Mouse (Mus musculus): ENCODE measurements at regions not wholly inside any gene's neighbourhood (a gene's known extent, or its start where the extent isn't known, plus 50 kb on each side); places are given as distances from the start of the nearest gene placed in this dataset.

GRCm38 (mm10) chr7:75063816-75064215 is 245.2 kb downstream of the Sv2b start:
- no peak overlapping the region for H3K27ac ChIP-seq
- no peak overlapping the region for H3K4me3 ChIP-seq (replicated peaks)
- ATAC-seq (replicated peaks; ENCODE audit: low FRiP score): no peak
- H3K9me3 ChIP-seq (replicated peaks): no peaks in the 10 kb centered on the region
- H3K4me2 ChIP-seq: no peak overlapping the region
- H3K9ac ChIP-seq: no peak overlapping the region
- WGBS: 80% methylated on average over 2 of the region's 2 CpGs
- H3K27me3 ChIP-seq: no peaks in the 10 kb centered on the region
- no peaks in the 10 kb centered on the region for H3K4me1 ChIP-seq
- no peaks in the 10 kb centered on the region for H3K36me3 ChIP-seq

DNA sequence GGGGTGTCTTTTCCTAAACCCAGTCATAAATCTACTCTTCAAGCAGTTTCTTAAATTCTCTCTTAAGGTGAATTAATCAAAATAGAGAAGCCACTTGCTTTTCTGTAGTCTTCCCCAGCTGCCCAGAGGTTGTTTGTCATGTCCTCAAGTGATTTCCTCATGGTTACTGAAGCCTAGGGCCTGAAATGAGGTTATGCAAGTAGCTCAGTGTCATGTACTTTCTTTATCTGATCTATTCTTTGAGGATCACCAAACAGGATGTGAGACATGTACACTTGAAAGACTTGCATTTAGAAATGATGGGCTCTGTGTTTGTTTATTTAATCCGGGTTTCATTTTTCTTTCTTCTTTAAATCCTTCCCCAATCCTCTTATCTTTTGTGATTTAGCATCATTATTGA is 258.8 kb downstream of the Sv2b start:
- Histone ChIP-seq H3K9ac (no peak overlapping the region), H3K4me2 (no peak overlapping the region), H3K27ac (0 out of 2 replicates have a peak overlapping the region, but pooled peaks have one; percentile 18), H3K4me1 (peaks cover 3% of the 10 kb centered on the region; the same call in 1 of the 2 replicates), H3K4me3 (replicated peaks) (no peak overlapping the region), H3K36me3 (no peaks in the 10 kb centered on the region), H3K9me3 (replicated peaks) (no peaks in the 10 kb centered on the region), H3K27me3 (no peaks in the 10 kb centered on the region)
- ATAC-seq (replicated peaks; ENCODE audit: low FRiP score): no peak
- WGBS: 56% methylated on average over 1 of the region's 1 CpGs

- no peak overlapping the region for H3K4me2 ChIP-seq
- no peaks in the 10 kb centered on the region for H3K36me3 ChIP-seq
- WGBS: 51% methylated on average over 5 of the region's 5 CpGs
- no peak overlapping the region for H3K9ac ChIP-seq
- H3K27me3 ChIP-seq: no peaks in the 10 kb centered on the region
- peaks cover 3% of the 10 kb centered on the region; the same call in 1 of the 2 replicates for H3K4me1 ChIP-seq
- H3K9me3 ChIP-seq (replicated peaks): no peaks in the 10 kb centered on the region
- peak; percentile 60; the same call in 1 of the 2 replicates for ATAC-seq (replicated peaks; ENCODE audit: low FRiP score)
- no peak overlapping the region for H3K27ac ChIP-seq
- H3K4me3 ChIP-seq (replicated peaks): no peak overlapping the region
These were observed 259.3 kb downstream of the Sv2b start for GRCm38 (mm10) chr7:75049751-75050150.

DNA sequence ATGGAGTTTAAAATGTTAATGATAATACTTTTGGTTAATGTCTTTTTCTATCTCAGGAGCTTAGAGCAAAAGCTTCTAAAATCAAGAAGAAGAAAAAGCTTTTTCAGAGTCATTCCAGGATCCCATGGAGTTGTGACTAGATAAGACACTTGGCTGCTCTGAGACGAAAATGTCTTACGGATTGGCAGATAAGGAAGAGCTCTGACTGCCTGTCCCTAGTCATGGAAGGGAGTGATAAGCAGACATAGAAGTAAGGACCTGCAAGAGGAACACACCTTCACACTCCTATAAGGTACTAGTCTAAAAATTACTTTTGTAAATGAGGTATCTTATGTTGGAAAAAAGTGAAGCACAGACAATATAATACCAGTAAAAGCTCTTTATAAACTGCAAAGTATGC is 260.2 kb downstream of the Sv2b start:
- no peaks in the 10 kb centered on the region for H3K9me3 ChIP-seq (replicated peaks)
- H3K4me1 ChIP-seq: peaks cover 3% of the 10 kb centered on the region; the same call in 1 of the 2 replicates
- no peak for ATAC-seq (replicated peaks; ENCODE audit: low FRiP score)
- H3K27ac ChIP-seq: no peak overlapping the region
- H3K36me3 ChIP-seq: no peaks in the 10 kb centered on the region
- H3K4me3 ChIP-seq (replicated peaks): no peak overlapping the region
- WGBS: 91% methylated on average over 2 of the region's 2 CpGs
- H3K4me2 ChIP-seq: no peak overlapping the region
- H3K9ac ChIP-seq: no peak overlapping the region
- no peaks in the 10 kb centered on the region for H3K27me3 ChIP-seq

DNA sequence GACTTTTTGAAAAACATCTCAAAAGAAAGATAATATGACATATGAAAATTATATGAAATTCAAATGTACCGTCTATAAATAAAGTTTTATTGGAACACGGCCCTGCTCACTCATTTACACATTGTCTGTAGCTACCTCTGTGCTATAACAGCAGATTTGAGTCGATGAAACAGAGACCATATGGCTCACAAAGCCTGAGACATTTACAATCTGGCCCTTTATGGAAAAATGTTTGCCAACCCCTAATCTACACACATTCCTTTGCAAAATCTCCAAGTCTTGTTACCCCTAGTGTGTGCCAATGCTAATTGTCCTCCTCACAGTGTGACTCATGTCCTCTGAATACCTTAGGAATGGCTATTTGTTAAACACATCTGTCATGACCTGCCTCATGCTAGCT is 261.2 kb downstream of the Sv2b start:
- Histone ChIP-seq H3K4me3 (replicated peaks) (no peak overlapping the region), H3K4me2 (no peak overlapping the region), H3K4me1 (peaks cover 3% of the 10 kb centered on the region; the same call in 1 of the 2 replicates), H3K36me3 (no peaks in the 10 kb centered on the region), H3K27me3 (no peaks in the 10 kb centered on the region), H3K27ac (no peak overlapping the region), H3K9ac (no peak overlapping the region), H3K9me3 (replicated peaks) (no peaks in the 10 kb centered on the region)
- no peak for ATAC-seq (replicated peaks; ENCODE audit: low FRiP score)
- 89% methylated on average over 3 of the region's 3 CpGs for WGBS

DNA sequence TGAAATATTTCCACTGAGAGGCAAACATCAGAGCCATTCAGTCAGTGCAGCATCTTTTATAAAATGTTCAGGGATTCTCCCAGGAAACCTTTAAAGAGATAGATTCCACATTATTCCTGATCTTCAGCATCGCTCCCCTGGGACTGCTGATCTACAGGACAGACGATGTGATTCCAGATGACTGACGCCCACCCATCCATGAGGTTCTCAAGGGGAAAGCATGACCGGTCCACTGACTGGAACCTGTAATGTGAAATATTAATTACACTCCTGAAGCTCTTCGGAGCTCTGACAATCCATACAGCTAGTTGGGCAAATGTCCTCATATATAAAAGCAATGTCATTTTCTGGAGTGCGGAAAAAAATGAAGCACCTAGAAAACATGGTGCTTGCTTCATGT is 268.2 kb downstream of the Sv2b start:
- Histone ChIP-seq H3K27me3 (no peaks in the 10 kb centered on the region), H3K9me3 (replicated peaks) (no peaks in the 10 kb centered on the region), H3K27ac (no peak overlapping the region), H3K36me3 (no peaks in the 10 kb centered on the region), H3K9ac (no peak overlapping the region), H3K4me3 (replicated peaks) (no peak overlapping the region), H3K4me1 (no peaks in the 10 kb centered on the region), H3K4me2 (no peak overlapping the region)
- no peak for ATAC-seq (replicated peaks; ENCODE audit: low FRiP score)
- WGBS: 61% methylated on average over 6 of the region's 6 CpGs

DNA sequence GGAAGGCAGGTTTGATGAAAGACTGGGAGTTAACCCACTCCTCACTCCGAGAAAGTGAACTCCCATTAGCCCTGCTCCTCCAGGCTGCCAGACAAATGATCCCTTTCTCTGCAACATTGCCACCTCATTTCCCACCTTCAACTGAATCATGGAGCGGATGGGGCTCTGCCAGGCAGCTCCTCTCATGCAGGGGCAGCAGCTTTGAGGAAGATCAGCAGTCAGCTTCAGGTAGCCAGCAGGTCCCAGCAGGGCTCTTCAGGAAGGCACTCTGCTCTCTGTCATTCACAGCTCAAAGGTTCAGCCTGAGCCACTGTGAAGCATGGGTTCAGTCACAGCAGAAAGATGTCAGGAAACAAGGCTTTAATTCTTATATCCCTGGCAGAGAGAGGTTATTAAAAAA is 282.9 kb downstream of the Sv2b start:
- WGBS: 34% methylated on average over 2 of the region's 2 CpGs
- Histone ChIP-seq H3K9ac (no peak overlapping the region), H3K36me3 (no peaks in the 10 kb centered on the region), H3K4me1 (no peaks in the 10 kb centered on the region), H3K9me3 (replicated peaks) (0 out of 2 replicates have a peak, but pooled peaks cover 4% of the 10 kb centered on the region), H3K27me3 (no peaks in the 10 kb centered on the region), H3K27ac (no peak overlapping the region), H3K4me3 (replicated peaks) (no peak overlapping the region), H3K4me2 (no peak overlapping the region)
- no peak for ATAC-seq (replicated peaks; ENCODE audit: low FRiP score)

DNA sequence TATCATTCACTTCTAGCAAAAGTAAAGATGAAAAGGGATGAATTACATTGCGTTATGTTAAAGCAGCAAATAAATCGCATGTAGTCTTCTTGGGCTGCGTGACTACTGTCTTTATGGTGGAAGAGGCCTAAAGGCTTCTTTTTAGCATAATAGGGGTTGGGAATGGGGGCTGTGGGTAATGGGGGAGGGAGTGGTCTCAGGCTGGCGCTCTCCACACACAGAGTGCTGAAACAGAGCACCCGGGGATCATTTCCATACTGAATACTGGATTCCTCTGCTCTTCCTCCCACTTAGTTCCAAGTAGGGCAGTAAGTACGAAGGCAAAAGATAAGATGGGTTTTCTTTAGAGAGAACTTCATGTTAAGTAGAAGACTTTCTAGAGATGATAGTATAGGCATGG is 287.1 kb downstream of the Sv2b start:
- no peak for ATAC-seq (replicated peaks; ENCODE audit: low FRiP score)
- no peaks in the 10 kb centered on the region for H3K9me3 ChIP-seq (replicated peaks)
- WGBS: 45% methylated on average over 6 of the region's 6 CpGs

DNA sequence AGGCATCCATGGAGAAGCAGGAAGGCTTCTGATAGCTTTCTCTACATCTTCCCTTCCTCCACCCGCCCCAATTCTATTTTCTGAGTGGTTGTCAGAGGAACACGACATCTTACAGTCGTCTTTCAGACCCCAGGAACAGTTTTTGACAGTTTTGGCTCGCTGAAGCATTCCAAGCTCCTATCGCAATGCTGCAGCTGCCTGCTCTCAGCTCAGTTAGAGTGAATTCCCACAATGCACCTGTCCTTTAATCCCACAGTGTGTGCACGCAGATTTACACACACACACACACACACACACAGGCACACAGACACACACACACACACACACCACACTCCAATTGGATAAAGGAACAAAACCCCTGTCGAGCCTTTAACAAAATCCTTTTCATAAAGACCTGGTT is 290.4 kb downstream of the Sv2b start:
- no peaks in the 10 kb centered on the region for H3K9me3 ChIP-seq (replicated peaks)
- WGBS: 62% methylated on average over 7 of the region's 7 CpGs

More for the DNA sequence above, 287.1 kb downstream of the Sv2b start:
- Histone ChIP-seq H3K36me3 (no peaks in the 10 kb centered on the region), H3K27me3 (no peaks in the 10 kb centered on the region), H3K4me2 (no peak overlapping the region), H3K27ac (no peak overlapping the region), H3K9ac (no peak overlapping the region), H3K4me1 (no peaks in the 10 kb centered on the region), H3K4me3 (replicated peaks) (no peak overlapping the region)

GRCm38 (mm10) chr7:75008481-75008880 is 300.6 kb downstream of the Sv2b start:
- Histone ChIP-seq H3K9me3 (replicated peaks) (no peaks in the 10 kb centered on the region), H3K4me3 (replicated peaks) (no peak overlapping the region), H3K27me3 (no peaks in the 10 kb centered on the region), H3K27ac (no peak overlapping the region), H3K9ac (no peak overlapping the region), H3K36me3 (no peaks in the 10 kb centered on the region), H3K4me1 (no peaks in the 10 kb centered on the region), H3K4me2 (no peak overlapping the region)
- no peak for ATAC-seq (replicated peaks; ENCODE audit: low FRiP score)
- 84% methylated on average over 2 of the region's 2 CpGs for WGBS

More for the DNA sequence above, 290.4 kb downstream of the Sv2b start:
- no peak overlapping the region for H3K4me3 ChIP-seq (replicated peaks)
- H3K4me1 ChIP-seq: no peaks in the 10 kb centered on the region
- no peak overlapping the region for H3K27ac ChIP-seq
- no peak for ATAC-seq (replicated peaks; ENCODE audit: low FRiP score)
- H3K9ac ChIP-seq: no peak overlapping the region
- no peak overlapping the region for H3K4me2 ChIP-seq
- H3K36me3 ChIP-seq: no peaks in the 10 kb centered on the region
- no peaks in the 10 kb centered on the region for H3K27me3 ChIP-seq

DNA sequence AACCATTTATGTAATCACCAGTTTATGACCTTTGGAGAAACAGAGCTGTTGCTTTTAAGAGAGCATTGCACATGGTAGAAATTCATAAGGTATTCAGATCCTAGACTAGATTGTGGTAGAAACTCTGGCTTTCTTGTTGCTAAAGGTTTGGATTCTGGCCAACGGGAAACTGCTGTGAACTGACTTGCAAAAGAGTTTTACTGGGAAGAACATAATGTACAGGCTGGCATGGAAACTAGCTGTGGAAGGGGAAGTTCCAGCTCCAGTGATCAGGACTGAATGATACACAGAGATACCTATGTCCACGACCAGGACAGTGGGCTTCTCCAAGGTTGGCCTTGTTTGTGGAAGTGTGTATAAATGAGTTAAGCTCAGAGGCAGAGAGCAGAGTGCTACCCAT is 318.9 kb downstream of the Sv2b start:
- Histone ChIP-seq H3K9me3 (replicated peaks) (no peaks in the 10 kb centered on the region), H3K4me2 (no peak overlapping the region), H3K4me1 (no peaks in the 10 kb centered on the region), H3K9ac (no peak overlapping the region), H3K36me3 (no peaks in the 10 kb centered on the region), H3K4me3 (replicated peaks) (no peak overlapping the region), H3K27ac (no peak overlapping the region), H3K27me3 (no peaks in the 10 kb centered on the region)
- 65% methylated on average over 2 of the region's 2 CpGs for WGBS
- ATAC-seq (replicated peaks; ENCODE audit: low FRiP score): no peak

- no peak overlapping the region for H3K4me3 ChIP-seq (replicated peaks)
- WGBS: 42% methylated on average over 2 of the region's 2 CpGs
These were observed 329.6 kb downstream of the Sv2b start for GRCm38 (mm10) chr7:74979479-74979878.

DNA sequence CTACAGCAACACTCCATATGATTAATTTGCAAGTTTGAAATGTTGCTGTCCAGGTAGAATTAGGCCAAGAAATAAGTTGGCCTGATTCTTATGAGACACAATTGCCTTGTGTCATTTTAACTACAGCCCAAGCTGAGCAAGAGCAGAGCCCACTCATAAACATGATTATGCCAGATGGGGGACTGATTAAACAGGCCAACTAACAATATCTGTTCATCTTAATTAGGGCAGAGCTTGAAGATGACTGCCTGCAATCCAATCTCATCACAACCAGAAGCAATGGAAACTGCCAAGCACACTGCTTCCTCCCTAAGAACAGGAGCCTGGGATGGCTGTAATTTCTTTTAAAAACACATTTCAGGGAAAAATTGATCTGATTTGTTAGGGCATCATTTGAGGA is 333.1 kb downstream of the Sv2b start:
- Histone ChIP-seq H3K4me3 (replicated peaks) (no peak overlapping the region), H3K4me1 (no peaks in the 10 kb centered on the region), H3K27me3 (no peaks in the 10 kb centered on the region), H3K36me3 (no peaks in the 10 kb centered on the region), H3K27ac (no peak overlapping the region), H3K9ac (no peak overlapping the region), H3K9me3 (replicated peaks) (no peaks in the 10 kb centered on the region), H3K4me2 (no peak overlapping the region)
- no peak for ATAC-seq (replicated peaks; ENCODE audit: low FRiP score)

More at GRCm38 (mm10) chr7:74979479-74979878, 329.6 kb downstream of the Sv2b start:
- H3K36me3 ChIP-seq: no peaks in the 10 kb centered on the region
- no peaks in the 10 kb centered on the region for H3K27me3 ChIP-seq
- H3K9ac ChIP-seq: no peak overlapping the region
- H3K4me1 ChIP-seq: no peaks in the 10 kb centered on the region
- no peak overlapping the region for H3K4me2 ChIP-seq
- ATAC-seq (replicated peaks; ENCODE audit: low FRiP score): no peak
- no peak overlapping the region for H3K27ac ChIP-seq
- no peaks in the 10 kb centered on the region for H3K9me3 ChIP-seq (replicated peaks)

Data from kidney, embryonic 15.5 days (tissue).